Mouse (Mus musculus) heart, embryonic 10.5 days (tissue): ENCODE measurements at regions not wholly inside any gene's neighbourhood (a gene's known extent, or its start where the extent isn't known, plus 50 kb on each side); places are given as distances from the start of the nearest gene placed in this dataset.
A peak's percentile ranks its signal among the peaks of the same experiment; 100 is the strongest.
"Not testable (repeated sequence)": the region's sequence is repeated elsewhere in the genome, so short reads cannot be mapped to it uniquely, and the experiment has no call there.

Experiments used
- DNase-seq: peaks from one replicate; pipeline ENCODE4 v3.0.0-alpha.2; 2017; ENCODE audit warnings: low spot score
- H3K27ac ChIP-seq: fragments of 300-500 bp; sonication (generic); 2 replicates; pipeline ENCODE4 v1.5.1; 2016; ENCODE audit warnings: mild to moderate bottlenecking
- H3K27me3 ChIP-seq: fragments of 300-500 bp; sonication (generic); 2 replicates; pipeline ENCODE4 v1.6.1; 2016; ENCODE audit warnings: mild to moderate bottlenecking; ENCODE audit not compliant: poor library complexity, insufficient read depth, severe bottlenecking
- H3K36me3 ChIP-seq: fragments of 300-500 bp; sonication (generic); 2 replicates; pipeline ENCODE4 v1.6.1; 2016; ENCODE audit warnings: mild to moderate bottlenecking, moderate library complexity
- H3K4me1 ChIP-seq: fragments of 300-500 bp; sonication (generic); 2 replicates; pipeline ENCODE4 v1.6.1; 2016; ENCODE audit warnings: mild to moderate bottlenecking
- H3K4me3 ChIP-seq: fragments of 300-500 bp; sonication (generic); 2 replicates; pipeline ENCODE4 v1.5.1; 2016; ENCODE audit warnings: mild to moderate bottlenecking, moderate library complexity
- H3K9me3 ChIP-seq: fragments of 300-500 bp; sonication (generic); 2 replicates; pipeline ENCODE4 v1.6.1; 2016; ENCODE audit warnings: mild to moderate bottlenecking, moderate library complexity
- WGBS: fragments of 180-500 bp; shearing (Covaris S2); methylation state at CpG from one replicate; pipeline ENCODE4 v1.1.7; 2016; 5-methylcytosine and 5-hydroxymethylcytosine counted together

DNA sequence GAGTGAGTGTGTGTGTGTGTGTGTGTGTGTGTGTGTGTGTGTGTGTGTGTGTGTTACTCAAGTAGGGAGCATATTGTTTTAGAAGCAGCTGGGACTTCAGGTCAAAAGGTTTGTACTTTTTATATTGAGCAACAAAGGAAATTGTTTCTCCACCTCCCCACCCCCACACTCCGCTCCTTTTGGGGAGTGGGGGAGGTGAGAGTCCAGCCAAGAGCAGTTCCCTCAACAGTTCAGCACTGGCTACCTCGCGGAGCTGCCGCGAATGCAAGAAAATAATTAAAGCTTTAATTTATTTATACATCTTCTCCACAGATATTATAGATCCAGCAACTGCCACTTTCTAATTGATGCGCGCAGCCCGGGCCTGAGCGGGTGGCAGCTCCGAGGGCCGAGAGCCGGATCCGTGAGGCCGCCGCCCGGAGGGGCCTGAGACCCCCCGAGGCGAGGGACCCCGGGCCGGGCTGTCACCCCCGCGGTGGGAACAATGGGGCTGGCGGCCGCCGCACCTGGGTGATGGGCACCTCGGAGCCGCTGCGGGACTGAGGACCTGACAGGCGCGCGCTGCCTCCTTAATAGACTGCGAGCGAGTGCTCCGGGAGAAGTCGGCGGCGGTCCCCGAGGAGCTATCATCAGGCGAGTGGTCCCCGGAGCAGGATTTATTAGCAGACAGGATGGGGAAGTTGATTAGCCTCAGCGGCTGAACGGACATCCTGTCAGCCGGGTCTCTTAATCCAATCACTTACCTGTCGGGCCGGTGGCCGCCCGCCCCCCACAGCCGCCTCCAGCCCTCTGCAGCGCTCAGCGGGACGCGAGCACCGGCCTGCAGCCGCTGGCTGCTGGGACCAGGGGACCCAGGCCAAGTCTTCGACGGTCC lies 124.4 kb downstream of the Melk start:
- peaks cover 81% of the 10 kb centered on the region for H3K27me3 ChIP-seq
- no peaks in the 10 kb centered on the region for H3K36me3 ChIP-seq
- H3K9me3 ChIP-seq: no peaks in the 10 kb centered on the region
- no peak overlapping the region for H3K27ac ChIP-seq
- WGBS: under 1% methylated on average over 56 of the region's 56 CpGs
- peaks cover 9% of the 10 kb centered on the region for H3K4me1 ChIP-seq
- peak overlapping the region; percentile 65 for H3K4me3 ChIP-seq
- DNase-seq: no peak

DNA sequence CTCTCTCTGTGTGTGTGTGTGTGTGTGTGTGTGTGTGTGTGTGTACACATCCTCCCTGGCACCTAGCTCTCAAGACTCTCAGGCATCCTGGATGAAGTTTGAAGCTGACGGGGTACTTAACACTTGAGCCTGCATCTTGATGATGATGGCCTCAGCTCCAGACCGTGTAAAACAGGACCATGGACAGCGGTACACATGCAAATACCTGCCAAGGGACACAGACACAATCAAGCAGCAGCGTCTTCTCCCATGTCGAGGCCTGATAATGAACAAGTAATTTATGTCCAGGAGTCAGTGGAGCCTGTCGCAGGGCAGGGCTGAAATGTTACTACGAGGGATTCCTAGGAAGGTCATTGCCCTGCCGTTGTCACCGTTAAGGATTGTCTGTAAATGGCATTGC lies 133.9 kb downstream of the Melk start:
- 39% methylated on average over 9 of the region's 9 CpGs for WGBS
- no peaks in the 10 kb centered on the region for H3K9me3 ChIP-seq
- no peaks in the 10 kb centered on the region; the same call in 1 of the 2 replicates for H3K27me3 ChIP-seq
- H3K36me3 ChIP-seq: no peaks in the 10 kb centered on the region
- no peak overlapping the region for H3K4me3 ChIP-seq
- no peak overlapping the region for H3K27ac ChIP-seq
- H3K4me1 ChIP-seq: no peaks in the 10 kb centered on the region
- no peak for DNase-seq

DNA sequence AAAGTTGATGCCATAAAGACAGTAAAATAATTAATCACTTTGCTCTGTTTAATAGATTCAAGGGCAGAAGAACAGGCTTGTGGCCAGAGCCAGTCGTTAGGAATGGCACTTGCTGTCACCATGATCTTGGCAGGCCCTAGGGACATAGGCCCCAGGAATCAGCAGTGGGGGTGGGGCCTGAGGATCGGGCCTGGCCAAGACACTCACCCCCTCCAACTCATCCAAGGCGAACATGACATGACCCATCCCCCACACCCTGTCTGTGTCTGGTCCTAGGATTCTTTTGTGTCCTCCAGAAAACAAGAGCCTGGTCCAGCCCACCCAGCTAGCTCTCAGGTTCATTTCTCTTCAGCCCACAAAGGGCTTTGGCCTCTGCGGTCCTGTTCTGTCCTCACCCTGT lies 144.8 kb downstream of the Melk start:
- H3K36me3 ChIP-seq: no peaks in the 10 kb centered on the region
- H3K4me3 ChIP-seq: no peak overlapping the region
- H3K27ac ChIP-seq: no peak overlapping the region
- no peak for DNase-seq
- no peaks in the 10 kb centered on the region for H3K4me1 ChIP-seq
- 41% methylated on average over 4 of the region's 4 CpGs for WGBS
- H3K27me3 ChIP-seq: no peaks in the 10 kb centered on the region
- H3K9me3 ChIP-seq: no peaks in the 10 kb centered on the region

DNA sequence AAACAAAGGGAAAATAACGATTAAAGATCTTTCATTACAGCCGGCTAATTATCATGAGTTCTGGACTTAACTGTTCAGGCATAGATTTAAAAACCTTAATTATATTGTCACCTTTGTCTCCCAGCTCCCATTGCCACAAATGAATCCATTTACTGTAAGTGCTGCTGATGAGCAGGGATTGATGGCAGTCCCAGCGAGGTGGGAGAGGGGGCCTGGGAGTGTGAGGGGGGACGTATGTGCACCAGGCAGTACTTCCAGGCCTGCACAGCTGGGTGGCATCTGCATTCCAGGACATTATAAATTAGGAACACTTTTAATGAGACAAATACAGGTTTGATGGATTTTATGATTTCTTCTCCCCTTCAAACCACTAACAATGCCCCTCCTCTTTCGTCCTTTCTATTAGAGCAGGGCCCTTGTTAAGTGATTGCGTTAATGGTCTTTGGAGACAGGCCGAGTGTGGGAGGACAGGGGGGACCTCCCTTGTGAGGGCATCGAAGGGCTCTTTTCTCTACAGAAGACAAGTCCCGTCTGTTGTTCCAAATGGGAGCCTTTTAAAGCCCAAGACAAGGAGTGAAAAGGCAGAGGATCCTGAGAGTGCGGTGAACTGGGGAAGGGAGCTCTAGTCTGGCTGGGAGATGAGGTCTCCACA lies 150.3 kb downstream of the Melk start:
- no peak for DNase-seq

GRCm38 (mm10) chr4:44452043-44452618 lies 151.5 kb downstream of the Melk start:
- Histone ChIP-seq H3K27me3 (0 out of 2 replicates have a peak, but pooled peaks cover 4% of the 10 kb centered on the region), H3K4me1 (no peaks in the 10 kb centered on the region), H3K9me3 (no peaks in the 10 kb centered on the region), H3K4me3 (no peak overlapping the region), H3K36me3 (no peaks in the 10 kb centered on the region), H3K27ac (no peak overlapping the region)
- no peak for DNase-seq
- WGBS: 51% methylated on average over 8 of the region's 8 CpGs

More for the DNA sequence above, 150.3 kb downstream of the Melk start:
- Histone ChIP-seq H3K4me3 (no peak overlapping the region), H3K4me1 (no peaks in the 10 kb centered on the region), H3K36me3 (no peaks in the 10 kb centered on the region), H3K27me3 (0 out of 2 replicates have a peak, but pooled peaks cover 4% of the 10 kb centered on the region), H3K9me3 (no peaks in the 10 kb centered on the region), H3K27ac (no peak overlapping the region)
- WGBS: 67% methylated on average over 10 of the region's 10 CpGs

DNA sequence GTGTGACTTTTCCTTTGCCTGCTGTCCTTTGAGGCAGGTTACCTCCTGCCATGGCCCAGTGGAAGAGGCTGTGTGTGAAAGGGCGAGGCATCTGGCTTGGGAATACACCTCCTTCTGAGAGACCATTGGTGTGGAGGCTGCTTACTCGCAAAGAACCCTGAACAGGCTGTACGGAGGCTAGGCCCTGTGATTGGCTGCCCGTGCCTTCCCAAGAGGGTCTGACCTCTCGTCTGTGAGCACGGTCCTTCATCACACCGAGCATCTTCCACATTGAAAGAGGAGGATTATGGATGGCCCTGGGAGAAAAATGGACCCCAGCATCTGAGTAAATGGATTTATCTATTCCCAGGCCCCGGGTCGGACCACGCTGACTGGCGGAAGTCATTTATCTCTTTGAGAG lies 152.9 kb downstream of the Melk start:
- DNase-seq: no peak

GRCm38 (mm10) chr4:44455851-44456250 lies 155.2 kb downstream of the Melk start:
- 87% methylated on average over 2 of the region's 2 CpGs for WGBS
- Histone ChIP-seq H3K27ac (no peak overlapping the region), H3K4me3 (no peak overlapping the region), H3K9me3 (no peaks in the 10 kb centered on the region), H3K4me1 (no peaks in the 10 kb centered on the region), H3K36me3 (no peaks in the 10 kb centered on the region), H3K27me3 (0 out of 2 replicates have a peak, but pooled peaks cover 4% of the 10 kb centered on the region)
- DNase-seq: no peak

More for the DNA sequence above, 152.9 kb downstream of the Melk start:
- Histone ChIP-seq H3K4me3 (no peak overlapping the region), H3K4me1 (no peaks in the 10 kb centered on the region), H3K27ac (no peak overlapping the region), H3K36me3 (no peaks in the 10 kb centered on the region), H3K9me3 (no peaks in the 10 kb centered on the region), H3K27me3 (0 out of 2 replicates have a peak, but pooled peaks cover 4% of the 10 kb centered on the region)
- WGBS: 85% methylated on average over 11 of the region's 11 CpGs

DNA sequence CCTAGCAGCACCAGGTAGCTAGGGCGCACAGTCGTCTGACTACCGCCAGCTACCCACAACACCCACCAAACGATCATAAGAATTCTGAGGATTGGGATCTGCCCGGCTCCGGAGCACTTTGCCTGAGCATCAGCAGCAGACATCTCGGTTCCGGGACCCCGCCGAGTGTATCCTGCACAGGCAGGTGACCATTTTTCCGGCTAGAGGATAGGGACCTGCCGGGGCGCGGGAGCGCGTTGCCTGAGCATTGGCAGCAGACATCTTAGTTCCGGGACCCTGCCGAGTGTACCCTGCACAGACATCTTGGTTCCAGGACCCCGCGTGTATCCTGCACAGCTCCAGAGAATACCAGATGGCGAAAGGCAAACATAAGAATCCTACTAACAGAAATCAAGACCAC lies 172.8 kb downstream of the Melk start:
- not testable (repeated sequence) for DNase-seq, H3K27me3 ChIP-seq, H3K9me3 ChIP-seq, H3K27ac ChIP-seq, H3K36me3 ChIP-seq, H3K4me3 ChIP-seq, H3K4me1 ChIP-seq
- 77% methylated on average over 21 of the region's 21 CpGs for WGBS
